Mouse (Mus musculus) CD8-positive naive resting alpha-beta T cell, adult 2 months (primary cell): ENCODE measurements around the gene Gmeb1.
A peak's percentile ranks its signal among the peaks of the same experiment; 100 is the strongest.
"Not testable (repeated sequence)": the region's sequence is repeated elsewhere in the genome, so short reads cannot be mapped to it uniquely, and the experiment has no call there.

Experiments
- DNase-seq, 2 experiments: peaks; one replicate each; pipeline ENCODE4 v3.0.0; 2022; ENCODE audit warnings: low read depth in 2 of 2, low spot score in 2 of 2

The Gmeb1 gene

DNA sequence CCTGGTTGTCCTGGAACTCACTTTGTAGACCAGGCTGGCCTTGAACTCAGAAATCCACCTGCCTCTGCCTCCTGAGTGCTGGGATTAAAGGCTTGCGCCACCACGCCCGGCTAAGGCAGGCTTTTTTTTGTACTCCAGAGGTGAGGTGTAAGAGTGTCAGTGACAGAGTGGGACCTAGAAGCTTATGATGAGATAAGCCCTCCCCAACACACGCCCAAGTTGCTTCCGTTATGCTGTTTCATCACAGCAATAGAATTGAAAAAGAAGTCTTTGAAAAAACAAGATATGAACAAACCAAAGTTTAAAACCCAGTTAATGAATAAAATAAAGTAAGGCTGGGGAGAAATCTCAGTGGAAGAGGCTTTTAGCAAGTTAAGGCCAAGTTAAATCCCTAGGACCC, 31.0 kb downstream of the Gmeb1 start:
- DNase-seq: no peak

DNA sequence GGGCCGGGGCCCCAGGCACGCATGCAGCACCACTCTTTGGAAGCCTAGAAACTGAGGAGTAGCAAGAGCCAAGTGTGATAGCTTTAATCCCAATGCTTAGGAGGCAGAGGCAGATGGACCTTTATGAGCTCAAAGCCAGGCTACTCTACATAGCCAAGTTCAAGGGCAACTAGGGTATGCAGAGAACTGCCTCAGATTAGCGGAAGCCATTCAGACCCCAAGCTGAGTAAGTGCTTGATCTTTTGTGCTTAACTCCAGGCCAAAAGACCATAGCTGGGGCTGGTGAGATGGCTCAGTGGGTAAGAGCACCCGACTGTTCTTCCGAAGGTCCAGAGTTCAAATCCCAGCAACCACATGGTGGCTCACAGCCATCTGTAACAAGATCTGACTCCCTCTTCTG, 39.4 kb downstream of the Gmeb1 start:
- not testable (repeated sequence) for DNase-seq

DNA sequence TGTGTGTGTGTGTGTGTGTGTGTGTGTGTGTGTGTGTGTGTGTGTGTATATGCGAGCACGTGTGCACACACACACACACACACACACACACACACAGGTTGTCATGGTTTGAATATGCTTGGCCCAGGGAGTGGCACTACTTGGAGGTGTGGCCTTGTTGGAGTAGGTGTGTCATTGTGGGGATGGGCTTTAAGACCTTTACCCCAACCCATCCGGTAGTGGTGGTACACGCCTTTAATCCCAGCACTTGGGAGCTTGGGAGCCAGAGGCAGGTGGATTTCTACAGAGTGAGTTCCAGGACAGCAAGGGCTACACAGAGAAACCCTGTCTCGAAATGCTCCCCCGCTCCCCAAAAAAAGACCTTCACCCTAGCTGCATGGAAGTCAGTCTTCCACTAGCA, 43.0 kb downstream of the Gmeb1 start:
- DNase-seq: not testable (repeated sequence)

DNA sequence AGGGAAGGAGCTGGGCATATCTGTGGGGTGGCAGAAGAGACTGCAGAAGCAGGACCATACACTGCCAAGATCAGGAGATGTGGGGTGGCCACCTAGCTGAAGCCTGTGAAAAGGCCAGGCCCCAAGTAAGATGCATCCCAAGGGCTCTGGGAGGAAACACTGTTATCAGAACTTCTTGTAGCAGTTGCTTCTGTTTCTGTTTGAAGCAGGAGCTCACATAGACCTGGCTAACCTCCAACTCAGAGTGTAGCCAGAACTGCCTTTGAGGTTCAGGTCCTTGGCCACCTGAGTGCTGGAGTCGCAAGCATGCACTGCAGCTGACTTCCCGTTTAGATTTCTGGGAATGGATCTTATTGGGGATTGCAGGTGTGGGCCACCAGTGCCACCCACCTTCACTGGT, 43.6 kb downstream of the Gmeb1 start:
- no peak for DNase-seq

DNA sequence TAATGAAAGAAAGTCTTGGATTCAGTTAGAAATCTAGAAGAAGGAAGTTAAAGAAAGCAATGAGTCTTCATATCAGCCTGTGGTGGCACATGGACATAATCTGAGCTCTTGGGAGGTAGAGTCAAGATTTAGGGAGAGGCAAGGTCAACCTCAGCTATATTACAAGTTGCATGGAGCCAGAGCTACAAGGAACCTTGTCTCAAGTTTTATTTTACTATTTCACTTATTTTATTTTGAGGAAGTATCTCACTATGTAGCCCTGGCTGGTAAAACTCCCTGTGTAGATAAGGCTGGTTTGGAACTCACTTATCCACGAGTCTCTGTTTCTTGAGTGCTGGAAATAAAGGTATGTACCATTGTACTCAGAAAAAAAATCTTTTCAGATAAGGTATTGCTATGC, 44.8 kb downstream of the Gmeb1 start:
- no peak for DNase-seq

DNA sequence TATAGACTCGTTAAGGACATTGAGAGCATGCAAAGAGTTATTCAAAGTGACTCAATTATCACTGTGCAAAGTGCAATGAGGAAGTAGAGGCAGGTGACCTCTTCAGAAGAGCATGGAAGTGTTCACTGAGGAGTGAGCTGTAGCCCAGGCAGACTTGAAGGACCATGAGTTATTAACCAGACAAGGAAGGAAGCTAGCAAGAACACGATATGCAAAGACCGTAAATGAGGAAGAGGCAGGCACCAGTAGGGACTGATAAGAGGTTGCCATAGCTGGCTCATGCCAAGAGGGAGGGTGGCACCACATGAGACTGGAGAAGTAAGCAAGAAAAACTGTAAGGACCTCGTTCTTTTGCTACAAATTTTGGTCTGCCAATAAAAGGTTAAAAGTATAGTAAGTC, 46.6 kb downstream of the Gmeb1 start:
- no peak for DNase-seq

DNA sequence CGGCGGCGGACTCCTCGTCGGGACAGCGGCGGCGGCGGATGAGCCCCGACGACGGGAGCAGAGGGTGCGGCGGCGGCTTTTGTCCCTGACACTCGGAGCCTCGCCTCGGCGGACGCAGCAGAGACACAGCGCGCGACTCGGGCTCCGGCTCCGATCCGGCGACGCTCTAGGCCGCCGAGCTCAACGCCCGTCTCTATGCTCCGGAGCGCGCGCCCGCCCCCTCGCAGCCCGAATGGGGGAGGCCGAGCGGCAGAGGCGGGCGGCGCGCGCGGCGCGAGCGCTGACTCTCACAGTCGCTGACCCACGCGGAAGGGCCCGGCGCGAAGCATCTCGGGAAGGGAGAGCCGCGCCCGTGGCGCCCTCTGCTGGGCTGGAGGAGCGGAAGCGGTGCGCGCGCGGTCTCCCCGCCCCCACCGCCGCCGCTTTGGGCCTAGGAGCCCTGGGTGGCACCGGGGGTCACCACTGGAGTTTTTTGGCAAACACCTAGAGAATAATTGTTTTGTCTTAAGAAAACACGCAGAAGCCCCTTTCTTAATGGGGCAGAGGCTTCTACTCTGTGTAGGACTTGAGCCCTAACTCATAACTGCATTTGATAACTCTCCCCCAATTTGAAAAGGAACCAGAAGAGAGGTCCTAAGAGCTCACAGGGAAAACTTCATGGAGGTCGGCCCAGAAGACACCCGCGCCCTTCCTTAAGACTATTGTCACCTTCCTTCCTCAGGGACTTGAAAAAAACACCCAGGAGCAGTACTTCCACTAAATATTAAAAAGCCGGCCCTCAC, 49.3 kb downstream of the Gmeb1 start, which contains the start of gene Ythdf2:
Ythdf2 (minus strand) TSS at position 351 of the 782 bp plus-strand sequence.
- peak; percentile 98 for DNase-seq

DNA sequence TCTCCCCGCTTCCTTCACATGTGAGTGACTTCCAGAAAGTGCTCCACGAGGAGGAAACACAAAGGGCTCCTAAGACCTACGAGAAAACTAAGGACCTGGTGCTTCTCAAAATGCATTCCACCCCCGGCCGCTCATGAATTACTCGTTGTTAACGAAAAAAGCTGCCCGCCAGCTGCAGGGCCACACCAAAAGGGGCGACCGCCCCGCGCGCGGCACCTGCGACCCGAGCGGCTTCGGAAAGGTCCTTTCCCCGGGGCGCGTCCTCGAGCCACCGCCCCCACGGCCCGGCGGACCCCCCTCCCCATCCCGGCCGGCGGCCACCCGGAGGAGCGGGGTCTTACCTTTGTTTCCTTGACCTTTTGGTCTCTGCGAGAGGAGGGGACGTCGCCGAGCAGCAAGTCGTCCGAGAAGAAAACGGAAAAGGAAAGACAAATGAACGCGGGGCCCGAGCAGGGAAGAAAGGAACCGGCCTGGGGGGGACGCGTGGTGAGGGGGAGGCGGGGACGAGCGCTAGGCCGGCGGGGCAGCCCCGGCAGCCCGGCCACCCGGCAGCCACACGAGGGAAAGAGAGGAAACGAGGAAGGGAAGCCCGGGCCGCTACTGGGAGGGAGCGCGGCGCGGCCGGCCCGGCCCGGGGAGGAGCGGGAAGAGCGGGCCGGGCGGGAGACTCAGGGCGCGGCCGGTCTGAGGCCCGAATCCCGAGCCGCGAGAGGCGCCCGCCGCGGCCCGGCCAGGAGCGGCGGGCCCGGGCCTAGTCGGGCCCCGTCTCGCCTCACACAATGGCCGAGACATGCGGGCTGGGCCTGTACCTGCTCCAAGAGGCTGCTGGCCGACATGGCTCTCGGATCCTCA, 50.1 kb downstream of the Gmeb1 start:
- peak; percentile 4 to 8 for DNase-seq

DNA sequence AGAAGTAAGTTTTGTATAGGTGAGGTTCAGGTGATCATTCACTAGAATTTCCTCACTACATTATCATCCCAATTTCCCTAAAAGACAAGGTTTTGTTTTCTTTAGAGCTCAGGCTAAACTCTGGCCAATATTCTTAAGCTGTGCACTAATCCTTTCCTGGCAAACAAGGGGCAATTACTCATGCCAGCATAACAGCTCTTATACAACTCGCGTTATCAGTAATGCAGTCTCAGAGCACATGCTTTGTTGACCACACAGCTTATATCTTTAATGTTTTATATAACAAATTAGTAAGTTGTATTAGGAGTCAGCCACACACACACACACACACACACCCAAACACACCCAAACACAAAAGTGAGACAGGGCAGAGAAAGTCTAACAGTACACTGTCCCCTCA, 51.1 kb downstream of the Gmeb1 start:
- DNase-seq: no peak

DNA sequence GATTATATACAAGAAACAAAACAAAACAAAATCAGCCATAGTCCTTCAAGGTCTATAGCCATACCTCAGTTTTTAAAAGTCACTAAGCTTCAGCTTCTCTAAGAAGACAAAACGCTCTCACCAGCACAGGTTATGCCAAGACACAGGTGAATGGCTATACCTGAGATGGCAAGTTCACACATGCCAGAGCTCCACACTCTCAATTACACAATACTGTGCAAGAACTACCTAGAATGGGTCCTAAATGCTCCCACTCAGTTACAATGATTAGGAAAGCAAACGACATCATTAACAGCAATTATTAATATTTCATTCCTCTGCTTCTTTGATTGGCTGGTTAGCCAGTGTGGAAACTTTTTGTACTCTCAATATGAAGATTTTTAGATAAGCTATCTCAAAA, 52.1 kb downstream of the Gmeb1 start:
- no peak for DNase-seq

DNA sequence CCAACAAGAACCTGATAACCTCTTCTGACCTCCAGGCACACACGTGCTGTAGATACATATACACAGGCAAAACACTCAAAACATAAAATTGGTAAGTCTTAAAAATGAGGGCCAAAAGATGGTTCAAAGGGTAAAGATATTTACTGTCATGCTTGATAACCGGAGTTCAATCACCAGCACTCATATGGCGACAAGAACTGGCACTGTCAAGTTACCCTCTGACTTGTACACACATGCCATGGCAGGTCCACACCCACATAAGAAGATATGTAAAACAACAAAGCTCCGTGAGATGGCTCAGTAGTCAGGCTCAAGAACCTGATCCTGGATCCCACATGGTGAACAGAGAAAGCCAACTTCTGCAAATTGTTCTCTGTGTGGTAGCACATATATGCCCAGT, 54.1 kb downstream of the Gmeb1 start:
- DNase-seq: no peak

DNA sequence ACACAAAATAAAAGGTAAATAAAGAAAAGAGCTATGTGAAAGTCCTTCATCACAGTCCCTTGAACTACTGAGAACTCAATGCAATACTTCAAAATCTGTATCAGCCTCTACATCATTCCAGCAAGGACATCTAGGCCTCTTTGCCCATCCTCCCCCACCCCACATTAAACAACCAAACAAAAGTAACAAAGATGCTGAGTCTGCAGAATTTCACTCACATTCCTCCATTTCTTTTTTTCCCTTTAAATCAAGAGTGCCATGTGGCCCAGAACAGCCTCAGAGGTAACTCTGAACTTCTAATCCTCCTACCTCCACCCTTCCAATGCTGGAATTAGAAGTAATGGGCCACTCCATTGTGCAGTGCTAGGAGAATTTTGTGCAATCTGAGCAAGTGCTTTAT, 62.6 kb downstream of the Gmeb1 start:
- DNase-seq: no peak

DNA sequence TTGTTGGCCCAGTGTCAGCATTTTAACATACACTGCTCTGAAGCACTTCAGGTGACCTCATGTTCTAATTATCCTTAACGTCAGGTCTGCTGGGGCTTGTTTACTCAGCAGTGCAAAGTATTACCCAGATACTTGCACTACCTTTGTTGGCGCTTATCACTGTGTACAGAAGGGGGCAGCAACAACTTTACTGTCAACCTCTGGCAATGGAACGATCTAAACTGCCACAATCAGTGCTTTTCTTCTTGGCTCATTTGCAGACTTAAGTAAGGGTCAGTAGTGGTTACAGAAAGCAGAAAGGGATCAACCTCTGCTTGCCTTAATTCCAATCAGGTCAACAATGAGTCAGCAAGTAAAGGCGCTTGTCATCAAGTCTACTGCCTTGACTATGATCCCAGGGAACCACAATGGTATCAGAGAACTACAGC, 63.1 kb downstream of the Gmeb1 start:
- peak; percentile 18 to 49 for DNase-seq

DNA sequence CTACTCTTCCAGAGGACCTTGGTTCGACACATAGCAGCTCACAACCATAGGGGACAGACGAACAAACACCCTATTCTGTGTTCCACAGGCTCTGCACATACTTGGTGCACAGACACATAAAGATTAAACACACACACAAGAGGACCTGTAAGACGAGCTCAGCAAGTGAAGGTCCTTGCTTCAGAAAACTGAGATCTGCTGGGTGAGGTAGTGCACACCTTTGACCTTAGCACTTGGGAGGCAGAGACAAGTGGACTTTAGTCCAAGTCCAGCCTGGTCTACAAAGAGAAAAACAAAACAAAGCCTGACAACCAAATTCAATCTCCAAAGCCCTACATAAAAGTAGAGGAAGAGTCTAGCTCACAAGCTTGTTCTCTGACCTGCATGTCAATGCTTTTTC, 66.4 kb downstream of the Gmeb1 start:
- no peak for DNase-seq

DNA sequence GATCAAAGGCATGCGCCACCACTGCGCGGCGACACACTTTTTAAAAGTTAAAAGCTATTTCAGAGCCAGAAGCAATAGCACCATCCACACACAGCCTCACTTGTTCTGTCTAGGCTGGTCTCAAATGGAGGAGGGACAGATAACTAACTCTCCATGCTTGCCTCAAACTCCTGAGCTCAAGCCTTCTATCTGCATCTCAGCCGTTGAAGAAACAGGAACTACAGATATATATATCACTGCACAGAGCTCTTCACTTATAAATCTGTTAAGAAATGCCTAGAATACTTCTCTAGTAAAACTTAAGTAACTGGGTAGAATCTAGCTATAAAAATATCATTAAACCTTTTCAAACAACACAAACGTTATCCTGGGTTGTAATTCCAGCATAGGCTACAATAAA, 67.0 kb downstream of the Gmeb1 start:
- DNase-seq: no peak

DNA sequence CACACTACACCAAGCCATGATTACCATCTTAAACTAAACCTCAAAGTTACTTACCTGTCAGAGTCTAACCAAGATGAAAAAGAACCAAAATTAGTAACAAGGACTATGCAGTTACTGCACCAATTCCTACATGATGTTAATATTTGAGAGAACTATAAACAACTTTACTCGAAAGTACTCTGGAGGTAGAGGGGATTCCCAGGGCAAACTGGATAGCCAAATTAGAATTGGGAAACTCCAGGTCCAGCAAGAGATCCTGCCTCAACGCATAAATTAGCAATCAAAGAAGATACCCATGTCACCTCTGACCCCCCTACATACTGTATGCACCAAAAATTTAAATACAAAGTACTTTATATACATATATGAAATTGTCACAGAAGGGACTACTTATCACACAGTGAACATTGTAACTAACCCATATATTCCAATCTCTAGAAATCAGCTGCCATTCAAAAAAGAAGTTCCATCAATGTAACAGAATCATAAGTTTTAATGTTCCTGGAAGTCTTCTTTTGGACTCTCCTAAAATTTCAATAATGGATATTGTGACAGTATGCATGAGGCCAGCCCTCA, 73.5 kb downstream of the Gmeb1 start:
- no peak for DNase-seq

DNA sequence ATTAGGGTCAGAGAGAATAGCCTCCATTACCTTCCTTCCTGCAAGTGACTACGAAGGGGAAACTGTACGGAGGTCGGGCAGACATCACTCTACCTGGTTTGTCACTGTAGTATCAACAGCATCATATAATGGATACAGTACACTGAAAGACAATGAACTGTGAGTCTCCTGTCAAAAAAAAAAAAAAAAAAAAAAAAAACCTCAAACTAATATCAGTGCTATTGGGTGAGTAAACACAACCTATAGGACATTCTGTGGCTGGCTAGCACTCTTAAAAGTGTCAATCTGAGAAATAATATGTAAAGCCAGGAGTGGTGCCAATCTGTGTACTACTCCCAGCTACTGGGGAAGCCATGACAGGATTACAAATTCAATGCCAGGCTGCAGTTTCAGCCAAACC, 78.2 kb downstream of the Gmeb1 start:
- DNase-seq: no peak

DNA sequence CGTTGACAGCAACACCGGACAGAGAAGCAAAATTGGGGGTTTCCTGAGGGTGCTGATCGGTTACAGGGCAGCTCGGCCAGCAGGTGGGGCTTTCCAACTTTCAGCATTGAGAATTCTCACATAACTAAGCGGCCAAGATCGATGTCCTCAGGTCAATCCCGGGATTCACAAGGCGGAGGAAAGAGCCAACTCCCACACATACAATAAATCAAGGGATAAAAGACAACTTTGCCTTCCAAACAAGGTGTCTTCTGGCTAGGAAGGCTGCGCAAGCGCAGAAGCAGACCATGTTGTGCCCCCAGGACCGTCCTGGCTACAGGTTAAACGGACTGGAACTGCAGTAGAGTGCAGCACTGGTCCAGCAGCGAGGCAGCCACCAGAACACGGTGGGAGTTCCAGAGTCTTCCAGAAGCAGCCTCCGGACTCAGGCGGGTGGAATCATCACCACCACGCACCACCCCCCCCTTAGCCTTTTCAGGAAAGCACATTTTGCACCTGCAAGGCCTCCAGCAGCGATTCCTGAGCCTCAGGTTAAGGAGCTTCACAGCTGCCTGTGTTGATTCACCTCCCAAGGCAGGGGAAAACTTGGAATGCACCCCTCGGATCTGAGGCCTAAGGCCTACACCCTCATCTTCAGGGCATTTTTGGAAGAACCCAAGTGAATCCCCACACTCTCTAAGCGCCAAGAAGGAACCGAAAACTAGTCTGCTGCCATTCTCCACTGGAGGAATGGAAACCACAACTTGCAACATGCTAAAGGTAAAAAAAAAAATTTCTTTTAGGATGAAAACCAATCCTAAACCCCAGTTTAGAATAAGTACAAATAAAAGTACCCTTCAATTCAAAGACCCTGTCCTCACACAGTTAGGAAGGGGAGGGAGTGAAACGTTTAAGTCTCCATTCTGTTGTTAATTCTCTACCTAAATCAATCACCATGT, 79.4 kb downstream of the Gmeb1 start:
- DNase-seq: peak in 1 of 2 experiments; percentile 10

DNA sequence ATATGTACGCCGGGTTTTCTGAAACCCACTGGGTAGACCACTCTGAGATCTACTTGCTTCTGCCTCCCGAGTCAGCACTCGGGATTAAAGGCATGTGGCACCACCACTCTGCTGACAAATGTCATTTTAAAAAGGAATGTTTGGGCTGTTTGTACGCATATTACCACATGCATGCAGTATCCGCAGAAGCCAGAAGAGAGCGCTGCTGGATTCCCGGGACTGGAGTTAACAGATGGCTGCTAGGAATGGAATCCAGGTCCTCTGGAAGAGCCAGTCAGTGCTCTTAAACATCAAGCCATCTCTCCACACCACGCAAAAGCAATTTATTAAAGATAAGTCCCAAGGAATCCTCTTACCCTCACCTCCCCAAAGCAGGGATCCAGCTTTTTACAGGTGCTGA, 80.7 kb downstream of the Gmeb1 start:
- no peak for DNase-seq

DNA sequence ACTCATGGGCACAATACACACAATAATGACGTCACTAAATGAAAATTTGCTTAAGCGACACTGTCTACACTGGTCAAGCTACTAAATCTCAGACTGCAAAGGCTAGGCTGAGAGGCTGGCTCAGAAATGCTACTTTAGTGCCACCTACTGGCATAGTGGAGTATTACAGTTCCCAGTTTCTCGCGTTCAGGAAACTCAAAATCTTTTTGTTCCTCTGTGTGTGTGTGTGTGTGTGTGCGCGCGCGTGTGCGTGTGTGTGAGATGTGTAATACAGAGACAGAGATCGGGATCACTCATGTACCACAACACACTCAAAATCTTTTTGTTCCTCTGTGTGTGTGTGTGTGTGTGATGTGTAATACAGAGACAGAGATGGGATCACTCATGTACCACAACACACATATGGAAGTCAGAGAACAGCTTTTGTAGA, 82.8 kb downstream of the Gmeb1 start:
- DNase-seq: peak; percentile 50 to 66

DNA sequence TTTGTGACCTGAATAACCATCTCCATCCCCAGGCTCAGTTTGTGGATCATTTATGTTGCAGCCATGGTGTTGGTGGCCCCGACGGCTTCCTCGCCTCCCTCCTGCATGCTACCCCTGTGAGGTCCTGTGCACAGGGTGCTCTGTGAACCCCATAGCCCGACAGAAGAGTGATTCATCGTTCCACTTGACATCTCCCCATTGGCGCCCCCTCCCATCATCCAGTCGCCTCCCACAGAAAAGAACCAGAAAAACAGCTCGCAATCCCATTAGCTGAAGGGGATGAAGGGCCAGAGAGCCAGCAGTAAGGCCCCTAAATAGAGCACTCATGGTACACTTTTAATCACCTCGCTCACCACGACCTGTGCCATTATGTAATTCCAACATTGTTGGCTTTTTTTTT, 84.9 kb downstream of the Gmeb1 start:
- DNase-seq: no peak
